Mouse (Mus musculus) ES-E14 (cell line): ENCODE results near the gene Zfp235.

ENCODE experiments used
- CHD2 ChIP-seq: IDR thresholded peaks from 2 replicates; pipeline ENCODE4 v1.6.1; 2014; ENCODE audit warnings: mild to moderate bottlenecking, low read depth, low read length, inconsistent platforms
- HCFC1 ChIP-seq: IDR thresholded peaks from 2 replicates; pipeline ENCODE4 v1.6.1; 2012; ENCODE audit warnings: low read length, inconsistent platforms, borderline replicate concordance; ENCODE audit not compliant: insufficient read depth
- MAFK ChIP-seq: IDR thresholded peaks from 2 replicates; pipeline ENCODE4 v1.6.1; 2014; ENCODE audit warnings: mild to moderate bottlenecking, low read depth, low read length, inconsistent platforms; ENCODE audit not compliant: insufficient read depth
- ZC3H11A ChIP-seq: IDR thresholded peaks from 2 replicates; pipeline ENCODE4 v1.6.1; 2012; ENCODE audit warnings: low read depth, mild to moderate bottlenecking, inconsistent platforms, low read length, borderline replicate concordance
- ZNF384 ChIP-seq: IDR thresholded peaks from 2 replicates; pipeline ENCODE4 v1.6.1; 2012; ENCODE audit warnings: low read depth, low read length, inconsistent platforms

DNA sequence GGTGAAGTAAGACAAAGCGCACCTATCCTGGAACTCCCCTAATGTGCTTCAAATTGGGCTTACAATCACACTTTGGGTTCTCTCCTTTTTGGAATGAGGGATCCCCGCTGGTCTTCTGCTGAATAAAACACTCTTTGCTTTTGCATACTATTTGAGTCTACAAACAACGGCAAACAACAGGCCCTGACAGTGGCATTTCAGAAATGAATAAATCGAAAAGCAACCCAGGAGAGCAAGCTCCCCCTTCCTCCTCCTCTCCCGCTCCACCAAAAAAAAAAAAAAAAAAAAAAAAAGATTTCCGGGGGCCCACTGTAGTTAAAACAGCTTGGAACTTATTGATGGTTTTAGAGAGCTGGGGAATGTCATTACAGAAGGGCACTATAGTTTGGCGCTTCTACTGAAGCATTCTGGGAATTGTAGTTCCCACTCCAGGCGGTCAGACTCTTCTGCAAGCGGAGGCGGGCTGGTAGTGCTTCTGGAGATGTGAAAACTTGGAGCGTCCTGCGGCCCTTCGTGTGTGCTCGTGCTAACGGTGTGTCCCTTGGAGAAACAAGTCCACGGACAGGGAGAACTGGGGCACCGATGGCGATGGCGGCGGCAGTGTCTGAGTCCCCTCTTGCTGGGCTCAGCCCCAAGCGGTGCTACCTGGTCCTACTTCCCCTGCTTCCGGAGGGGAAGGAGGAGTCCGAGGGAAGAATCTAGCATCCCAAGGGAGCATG is 40.8 kb downstream of the Zfp235 start, which contains the start of gene Zfp114:
- TF ChIP-seq CHD2 (no peak), ZNF384 (no peak), ZC3H11A (no peak), MAFK (no peak), HCFC1 (peak; percentile 89)
